Mouse (Mus musculus) embryonic fibroblast, embryonic 13.5 days (primary cell): ENCODE data around the gene Sema4b.

ENCODE experiments used
- CTCF ChIP-seq: IDR thresholded peaks from 2 replicates; pipeline ENCODE4 v1.5.1; 2011; ENCODE audit warnings: mild to moderate bottlenecking, control low read depth, low read length, moderate library complexity, borderline replicate concordance; ENCODE audit not compliant: insufficient read depth
- POLR2A ChIP-seq: IDR thresholded peaks from 2 replicates; pipeline ENCODE4 v1.6.1; 2011; ENCODE audit warnings: low read depth, mild to moderate bottlenecking, control low read depth, low read length, moderate library complexity

DNA sequence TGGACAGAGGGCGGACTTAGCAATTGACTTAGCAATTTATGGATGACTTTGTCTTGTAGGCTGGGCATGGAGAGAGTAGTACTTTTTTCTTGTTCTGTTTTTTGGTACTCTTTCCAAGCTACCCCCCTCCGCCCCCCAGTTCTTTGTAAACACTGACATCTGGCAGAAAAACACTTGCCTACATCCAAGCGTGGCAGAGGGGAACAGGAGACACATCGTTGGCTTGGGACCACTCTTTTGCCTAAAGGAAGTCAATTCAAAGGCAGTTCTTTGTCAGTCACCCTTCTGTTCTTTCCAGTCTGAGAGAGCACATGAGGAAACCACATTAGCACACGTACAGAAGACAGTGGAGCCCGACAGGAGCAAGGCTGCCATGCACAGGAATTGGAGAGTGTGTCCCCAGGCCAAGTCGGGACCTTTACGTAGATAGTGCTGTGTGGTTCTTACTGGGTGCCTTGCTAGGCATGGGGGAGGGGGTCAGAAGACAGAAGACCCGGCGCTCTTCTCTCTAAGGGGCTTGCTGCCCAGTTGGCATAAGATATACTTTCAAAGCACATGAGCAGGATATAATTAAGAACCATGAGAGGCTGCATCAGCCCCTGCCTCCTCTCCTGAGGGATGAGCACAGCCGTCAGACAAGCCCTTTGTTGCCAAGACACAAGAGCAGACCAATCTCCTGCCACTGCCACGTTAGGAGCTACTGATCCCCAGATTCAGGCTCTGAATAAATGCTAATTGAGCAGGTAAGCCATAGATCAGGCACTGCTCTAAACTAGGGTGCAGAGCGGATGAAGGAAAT lies 7.5 kb downstream of the Sema4b start:
- TF ChIP-seq CTCF (no peak), POLR2A (no peak)
